Mouse (Mus musculus): Measurements from ENCODE around the gene St14. TPM values are rescaled to one million over a fixed set of nuclear protein-coding genes. Genes with fewer than 3 reads are reported as not detected.
"Not testable (repeated sequence)": the region's sequence is repeated elsewhere in the genome, so short reads cannot be mapped to it uniquely, and the experiment has no call there.

The St14 gene
- total RNA-seq (2021): under 1 TPM; 0.75 to 0.82 TPM
- long read RNA-seq, experiment 1, partial matches to known transcripts: 3 of 4 reads
- long read RNA-seq, experiment 1, other reads (novel, unspliced or antisense): 0 of 4 reads
- long read RNA-seq, experiment 2, transcript St14-201 (19 exons, 3,259 nt): major isoform, 5 of 7 reads
- long read RNA-seq, experiment 2, partial matches to known transcripts: 1 of 7 reads
- long read RNA-seq, experiment 2, other reads (novel, unspliced or antisense): 1 of 7 reads

GRCm38 (mm10) chr9:31131205-31131968, at the start of gene St14:
TSS of gene St14 (minus strand) at chr9:31131853.
- peak; percentile 19 for DNase-seq

GRCm38 (mm10) chr9:31177692-31178091, 46.0 kb upstream of the St14 start:
- DNase-seq: no peak

GRCm38 (mm10) chr9:31176379-31177130, 44.9 kb upstream of the St14 start:
- DNase-seq: peak; percentile 97

GRCm38 (mm10) chr9:31175978-31176377, 44.3 kb upstream of the St14 start:
- no peak for DNase-seq

- DNase-seq: no peak
These were observed 43.7 kb upstream of the St14 start for GRCm38 (mm10) chr9:31175346-31175745.

- no peak for DNase-seq
These were observed 36.9 kb upstream of the St14 start for GRCm38 (mm10) chr9:31168356-31169093.

GRCm38 (mm10) chr9:31167305-31167704, 35.7 kb upstream of the St14 start:
- DNase-seq: no peak

GRCm38 (mm10) chr9:31165505-31165904, 33.9 kb upstream of the St14 start:
- not testable (repeated sequence) for DNase-seq

- no peak for DNase-seq
These were observed 31.7 kb upstream of the St14 start for GRCm38 (mm10) chr9:31163327-31163726.

GRCm38 (mm10) chr9:31162911-31163310, 31.3 kb upstream of the St14 start:
- no peak for DNase-seq

- peak; percentile 41 for DNase-seq
These were observed 28.3 kb upstream of the St14 start for GRCm38 (mm10) chr9:31159910-31160309.

- DNase-seq: no peak
These were observed 24.9 kb upstream of the St14 start for GRCm38 (mm10) chr9:31156594-31156993.

- DNase-seq: no peak
These were observed 19.4 kb upstream of the St14 start for GRCm38 (mm10) chr9:31151050-31151449.

- DNase-seq: no peak
These were observed 16.5 kb upstream of the St14 start for GRCm38 (mm10) chr9:31148135-31148534.

GRCm38 (mm10) chr9:31145272-31145925, 13.7 kb upstream of the St14 start:
- DNase-seq: peak; percentile 28

- DNase-seq: no peak
These were observed 11.3 kb upstream of the St14 start for GRCm38 (mm10) chr9:31142924-31143323.

GRCm38 (mm10) chr9:31133131-31133530, 1.5 kb upstream of the St14 start:
- no peak for DNase-seq

- peak; percentile 17 for DNase-seq
These were observed 1.1 kb downstream of the St14 start for GRCm38 (mm10) chr9:31130357-31131204.

GRCm38 (mm10) chr9:31129956-31130355, 1.7 kb downstream of the St14 start:
- no peak for DNase-seq

GRCm38 (mm10) chr9:31127876-31128465, 3.7 kb downstream of the St14 start:
- DNase-seq: no peak

Measured in adrenal gland, postnatal 10 days (tissue).